ENCODE assay signal across 33 mouse cellular contexts in the genomic region with DNA sequence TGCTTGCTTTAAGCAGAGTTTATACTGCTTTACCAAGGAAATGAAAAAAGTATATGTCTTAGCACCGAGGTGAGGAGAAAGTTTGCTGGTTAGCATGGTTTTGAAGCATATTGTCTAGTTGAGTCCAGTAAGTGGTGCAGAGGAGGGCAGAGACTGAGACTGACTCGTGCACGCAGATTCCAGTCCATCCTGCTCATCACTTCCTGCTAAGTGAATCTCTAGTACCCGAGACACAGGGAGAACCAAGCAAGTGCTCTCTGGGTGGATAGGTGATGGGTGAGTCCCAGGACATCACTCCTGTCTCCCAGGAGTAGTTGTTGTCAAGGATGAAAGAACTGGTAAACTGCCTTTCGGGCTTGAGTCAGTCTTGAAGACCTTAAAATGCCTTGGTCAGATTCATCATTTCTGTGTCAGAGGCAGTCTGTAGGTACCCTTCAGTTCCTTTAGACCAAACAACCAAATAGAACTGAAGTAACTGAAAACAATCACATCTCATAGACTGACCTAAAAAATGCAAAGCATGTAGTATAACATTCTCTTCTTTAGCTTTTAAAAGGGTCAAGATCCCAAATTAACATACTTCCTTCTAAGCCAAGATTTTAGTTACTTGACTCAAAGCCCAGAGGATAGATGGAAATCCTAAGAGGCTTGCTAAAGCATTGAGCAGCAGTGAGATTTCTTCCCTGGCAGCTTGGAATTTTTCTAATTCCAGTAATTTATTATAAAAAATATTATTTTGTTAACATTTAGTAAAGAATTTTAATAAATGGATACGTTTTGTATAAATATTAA.
DNase-seq lines count a peak whose midpoint lies in the region; ATAC-seq and TF ChIP-seq lines count a peak whose summit lies in the region.
"Had no signal": no experiment of that assay in that cellular context is flagged by ENCODE, and none has a peak within 500 bp of the region (broad histone marks: within the 10 kb centered on the region; RNA-seq: fewer than 3 reads in every experiment).

No protein-coding gene starts in this region.

- 70% methylated on average over 6 of the region's 6 CpGs for WGBS in intestine, embryonic 16.5 days
- 68% methylated on average over 6 of the region's 6 CpGs for WGBS in intestine, embryonic 15.5 days
- WGBS in lung, embryonic 14.5 days = 72% methylated on average over 6 of the region's 6 CpGs
- 67% methylated on average over 6 of the region's 6 CpGs for WGBS in stomach, embryonic 15.5 days

- no peaks in the 10 kb centered on the region for H3K9me3 ChIP-seq in intestine, embryonic 16.5 days (ENCODE audit: control insufficient read depth, low read length)
- no peaks in the 10 kb centered on the region for H3K9me3 ChIP-seq in intestine, embryonic 15.5 days
- no peaks in the 10 kb centered on the region for H3K9me3 ChIP-seq in lung, embryonic 14.5 days (ENCODE audit: low read depth, low read length)
- H3K9me3 ChIP-seq in stomach, embryonic 15.5 days = no peaks in the 10 kb centered on the region
- H3K9me3 ChIP-seq: embryonic facial prominence, embryonic 15.5 days; forebrain, embryonic 15.5 days; G1E; heart, embryonic 15.5 days; hindbrain, embryonic 15.5 days; liver, embryonic 13.5 days; midbrain, embryonic 15.5 days; neural tube, embryonic 15.5 days had no signal

- ATAC-seq in intestine, embryonic 16.5 days = no peak
- ATAC-seq in intestine, embryonic 15.5 days = no peak
- no peak for ATAC-seq in lung, embryonic 14.5 days (ENCODE audit: insufficient read depth)
- peak; percentile 62 for ATAC-seq in Patski
- ATAC-seq in stomach, embryonic 15.5 days (ENCODE audit: insufficient read depth, low FRiP score, low read depth) = no peak
- ATAC-seq: activated CD4-positive, CD25-positive, alpha-beta regulatory T cell, adult 4 months; forebrain, embryonic 15.5 days; intestine, postnatal 0 days; midbrain, embryonic 15.5 days had no signal

- H3K36me3 ChIP-seq in intestine, embryonic 16.5 days (ENCODE audit: control insufficient read depth, insufficient read depth, low read length) = no peaks in the 10 kb centered on the region
- H3K36me3 ChIP-seq in intestine, embryonic 15.5 days = no peaks in the 10 kb centered on the region
- no peaks in the 10 kb centered on the region for H3K36me3 ChIP-seq in lung, embryonic 14.5 days (ENCODE audit: insufficient read depth)
- H3K36me3 ChIP-seq in stomach, embryonic 15.5 days = no peaks in the 10 kb centered on the region
- H3K36me3 ChIP-seq: embryonic facial prominence, embryonic 15.5 days; forebrain, embryonic 15.5 days; heart, embryonic 15.5 days; hindbrain, embryonic 15.5 days; liver, embryonic 13.5 days; midbrain, embryonic 15.5 days; neural tube, embryonic 15.5 days had no signal

- no peaks in the 10 kb centered on the region for H3K27me3 ChIP-seq in intestine, embryonic 16.5 days (replicated peaks; ENCODE audit: control insufficient read depth, insufficient read depth, low read length)
- no peaks in the 10 kb centered on the region for H3K27me3 ChIP-seq in intestine, embryonic 15.5 days (replicated peaks)
- no peaks in the 10 kb centered on the region for H3K27me3 ChIP-seq in lung, embryonic 14.5 days (ENCODE audit: insufficient read depth, low read length)
- no peaks in the 10 kb centered on the region for H3K27me3 ChIP-seq in Patski
- H3K27me3 ChIP-seq in stomach, embryonic 15.5 days (replicated peaks) = no peaks in the 10 kb centered on the region
- H3K27me3 ChIP-seq: CH12.LX; embryonic facial prominence, embryonic 15.5 days; forebrain, embryonic 15.5 days; heart, embryonic 15.5 days; hindbrain, embryonic 15.5 days; liver, embryonic 13.5 days; midbrain, embryonic 15.5 days; neural tube, embryonic 15.5 days had no signal

- peaks cover 6% of the 10 kb centered on the region for H3K4me1 ChIP-seq in intestine, embryonic 16.5 days (ENCODE audit: control insufficient read depth, insufficient read depth, low read length)
- H3K4me1 ChIP-seq in intestine, embryonic 15.5 days (replicated peaks) = no peaks in the 10 kb centered on the region
- H3K4me1 ChIP-seq in lung, embryonic 14.5 days (ENCODE audit: insufficient read depth) = no peaks in the 10 kb centered on the region
- H3K4me1 ChIP-seq in stomach, embryonic 15.5 days = peaks cover 3% of the 10 kb centered on the region; the same call in 1 of the 2 replicates
- H3K4me1 ChIP-seq: midbrain, embryonic 15.5 days; neural tube, embryonic 15.5 days had no signal

- peak; percentile 49 for DNase-seq in lung, embryonic 14.5 days
- DNase-seq in lung, postnatal 14 days = no peak
- DNase-seq in Patski (ENCODE audit: low read depth, low spot score) = peak; percentile 27
- no peak for DNase-seq in natural killer cell, adult 2 months (ENCODE audit: low spot score in 2 of 2)
- no peak for DNase-seq in neural tube, embryonic 10.5 days (ENCODE audit: extremely low spot score, low spot score)
- DNase-seq: B cell, adult 2 months; cerebellum, adult 8-10 months; cerebellum, postnatal 36 days; embryo, embryonic 11 days; gastrocnemius, postnatal 25 days; heart, postnatal 4 days; liver, embryonic 13.5 days; lung, adult 2 months; right cerebral cortex, adult 18-20 months; right cerebral cortex, postnatal 4 days; thymus, adult 18-20 months; thymus, postnatal 36 days had no signal

- H3K9ac ChIP-seq in intestine, embryonic 16.5 days (ENCODE audit: low read depth, low read length) = no peak overlapping the region
- no peak overlapping the region for H3K9ac ChIP-seq in intestine, embryonic 15.5 days
- no peak overlapping the region for H3K9ac ChIP-seq in lung, embryonic 14.5 days
- no peak overlapping the region for H3K9ac ChIP-seq in stomach, embryonic 15.5 days
- H3K9ac ChIP-seq: embryonic facial prominence, embryonic 15.5 days; forebrain, embryonic 15.5 days; heart, embryonic 15.5 days; hindbrain, embryonic 15.5 days; liver, embryonic 13.5 days; midbrain, embryonic 15.5 days; neural tube, embryonic 15.5 days had no signal

- no peak for TF ChIP-seq CTCF in lung, embryonic 14.5 days (IDR thresholded peaks at IDR 0.05; ENCODE audit: low read depth)
- TF ChIP-seq CTCF in Patski (IDR thresholded peaks at IDR 0.05) = no peak

- no peak overlapping the region for H3K4me2 ChIP-seq in intestine, embryonic 16.5 days (ENCODE audit: low read depth, low read length)
- no peak overlapping the region for H3K4me2 ChIP-seq in intestine, embryonic 15.5 days (replicated peaks)
- H3K4me2 ChIP-seq in lung, embryonic 14.5 days = no peak overlapping the region
- no peak overlapping the region for H3K4me2 ChIP-seq in stomach, embryonic 15.5 days
- H3K4me2 ChIP-seq: embryonic facial prominence, embryonic 15.5 days; forebrain, embryonic 15.5 days; heart, embryonic 15.5 days; hindbrain, embryonic 15.5 days; liver, embryonic 13.5 days; midbrain, embryonic 15.5 days; neural tube, embryonic 15.5 days had no signal

- in situ Hi-C loops in Patski (cut with MboI; ENCODE audit: low pct_unique_long_range_greater_than_20kb) = no loop called here

- no peak overlapping the region for H3K4me3 ChIP-seq in intestine, embryonic 16.5 days (ENCODE audit: low read length)
- H3K4me3 ChIP-seq in intestine, embryonic 15.5 days (replicated peaks) = no peak overlapping the region
- no peak overlapping the region for H3K4me3 ChIP-seq in lung, embryonic 14.5 days (ENCODE audit: low read depth, low read length)
- H3K4me3 ChIP-seq in stomach, embryonic 15.5 days (replicated peaks) = no peak overlapping the region
- H3K4me3 ChIP-seq: embryonic facial prominence, embryonic 15.5 days; forebrain, embryonic 15.5 days; heart, embryonic 15.5 days; hindbrain, embryonic 15.5 days; left cerebral cortex, adult 2 months; liver, embryonic 13.5 days; midbrain, embryonic 15.5 days; myocyte; neural tube, embryonic 15.5 days had no signal

- POLR2A ChIA-PET in Patski (lab: Charles Lee) = interaction anchor here (0.6 kb wide), 1 partner anchor 37 kb away, joined by 4 read pairs; no protein-coding TSS in a partner anchor

- CTCF ChIA-PET in Patski (lab: Charles Lee) = no interaction called here

- peak overlapping the region; percentile 33; the same call in 1 of the 2 replicates for H3K27ac ChIP-seq in intestine, embryonic 16.5 days (ENCODE audit: low read length)
- H3K27ac ChIP-seq in intestine, embryonic 15.5 days = no peak overlapping the region
- peak overlapping the region; percentile 24; the same call in 1 of the 2 replicates for H3K27ac ChIP-seq in lung, embryonic 14.5 days (ENCODE audit: low read depth)
- H3K27ac ChIP-seq in stomach, embryonic 15.5 days = peak overlapping the region; percentile 64; the same call in 1 of the 2 replicates
- H3K27ac ChIP-seq: embryonic facial prominence, embryonic 15.5 days; forebrain, embryonic 15.5 days; heart, embryonic 15.5 days; hindbrain, embryonic 15.5 days; left cerebral cortex, adult 2 months; liver, embryonic 13.5 days; macrophage; midbrain, embryonic 15.5 days; neural tube, embryonic 15.5 days had no signal

Comparison
In these comparisons a context has a peak if more than half of its experiments do, and no peak if none do; other contexts are left out.
1. DNase-seq: peak in lung, embryonic 14.5 days (single experiment) and Patski (single experiment); none in lung, postnatal 14 days (single experiment), natural killer cell, adult 2 months (0 of 2) and neural tube, embryonic 10.5 days (single experiment).